Mouse (Mus musculus) kidney, adult 2 months (tissue): ENCODE results near the gene Lsamp. TPM values are rescaled to one million over a fixed set of nuclear protein-coding genes. Genes with fewer than 3 reads are reported as not detected.

Experiments
- DNase-seq: peaks from one replicate; pipeline ENCODE4 v3.0.0; 2021
- H3K27ac ChIP-seq: fragments of 200-500 bp; 2 replicates; pipeline ENCODE4 v1.5.1; 2012; ENCODE audit warnings: low read depth, low read length, control low read depth, inconsistent platforms; ENCODE audit not compliant: insufficient read depth
- H3K27me3 ChIP-seq: fragments of 200-500 bp; replicated peaks from 2 replicates; pipeline ENCODE4 v1.6.1; 2012; ENCODE audit warnings: mild to moderate bottlenecking, moderate library complexity, low read length, inconsistent platforms; ENCODE audit not compliant: control insufficient read depth, insufficient read depth
- H3K36me3 ChIP-seq: fragments of 200-500 bp; 2 replicates; pipeline ENCODE4 v1.6.1; 2012; ENCODE audit warnings: mild to moderate bottlenecking, moderate library complexity, low read length, inconsistent platforms; ENCODE audit not compliant: control insufficient read depth, insufficient read depth
- H3K4me1 ChIP-seq: fragments of 200-500 bp; 2 replicates; pipeline ENCODE4 v1.6.1; 2011; ENCODE audit warnings: low read length; ENCODE audit not compliant: control insufficient read depth, insufficient read depth
- H3K4me3 ChIP-seq: fragments of 200-500 bp; 2 replicates; pipeline ENCODE4 v1.5.1; 2011; ENCODE audit warnings: mild to moderate bottlenecking, low read depth, low read length, control low read depth; ENCODE audit not compliant: insufficient read depth
- CTCF ChIP-seq: fragments of 200-500 bp; conservative IDR thresholded peaks from 2 replicates; pipeline ENCODE4 v1.5.1; 2011; ENCODE audit warnings: low read depth, mild to moderate bottlenecking, control low read depth, low read length, moderate library complexity, mixed read lengths; ENCODE audit not compliant: insufficient read depth, insufficient read length
- POLR2A ChIP-seq: fragments of 200-500 bp; IDR thresholded peaks from one replicate; pipeline ENCODE4 v1.6.1; 2011; ENCODE audit warnings: low read depth, low read length, control low read depth
- WGBS: fragments of 180-500 bp; shearing (Covaris S2); methylation state at CpG from one replicate; pipeline ENCODE4 v1.1.7; 2018; 5-methylcytosine and 5-hydroxymethylcytosine counted together
- polyA plus RNA-seq: library from polyadenylated mRNA; depleted of rRNA; stranded (reverse); fragments of >200 nt; gene quantifications from 2 replicates; pipeline ENCODE4 v1.2.3, GENCODE M21; 2012

Lsamp gene
- polyA plus RNA-seq, 1 experiment = 0.38 TPM

- Histone ChIP-seq H3K4me1 (no peaks in the 10 kb centered on the region), H3K36me3 (no peaks in the 10 kb centered on the region), H3K27ac (no peak overlapping the region), H3K4me3 (no peak overlapping the region), H3K27me3 (no peaks in the 10 kb centered on the region)
- no peak for DNase-seq
- TF ChIP-seq CTCF = no peak
- no peak for TF ChIP-seq POLR2A
- 92% methylated on average over 5 of the region's 5 CpGs for WGBS
Observed at GRCm38 (mm10) chr16:41210055-41210454, 1225.9 kb downstream of the Lsamp start.

- no peak for DNase-seq
- H3K27me3 ChIP-seq = no peaks in the 10 kb centered on the region
- H3K4me1 ChIP-seq = no peaks in the 10 kb centered on the region
- H3K36me3 ChIP-seq = no peaks in the 10 kb centered on the region
- H3K27ac ChIP-seq = no peak overlapping the region
- TF ChIP-seq CTCF (no peak), POLR2A (no peak)
- no peak overlapping the region for H3K4me3 ChIP-seq
Observed at GRCm38 (mm10) chr16:41235829-41236228, 1251.7 kb downstream of the Lsamp start.

GRCm38 (mm10) chr16:41242841-41243240 lies 1258.7 kb downstream of the Lsamp start:
- H3K4me3 ChIP-seq = no peak overlapping the region
- H3K36me3 ChIP-seq = no peaks in the 10 kb centered on the region
- no peak for DNase-seq
- 63% methylated on average over 4 of the region's 4 CpGs for WGBS
- TF ChIP-seq POLR2A (no peak), CTCF (no peak)
- H3K4me1 ChIP-seq = no peaks in the 10 kb centered on the region
- no peaks in the 10 kb centered on the region for H3K27me3 ChIP-seq
- H3K27ac ChIP-seq = no peak overlapping the region

- no peaks in the 10 kb centered on the region for H3K4me1 ChIP-seq
- WGBS = 16% methylated on average over 2 of the region's 2 CpGs
- no peak overlapping the region for H3K27ac ChIP-seq
- H3K4me3 ChIP-seq = no peak overlapping the region
- TF ChIP-seq CTCF = peak; percentile 48
- TF ChIP-seq POLR2A = no peak
- H3K36me3 ChIP-seq = no peaks in the 10 kb centered on the region
- DNase-seq = peak; percentile 20
- H3K27me3 ChIP-seq = no peaks in the 10 kb centered on the region
Observed at GRCm38 (mm10) chr16:41244711-41245110, 1260.5 kb downstream of the Lsamp start.

- Histone ChIP-seq H3K27me3 (0 out of 2 replicates have a peak, but pooled peaks cover 1% of the 10 kb centered on the region), H3K4me3 (no peak overlapping the region), H3K4me1 (no peaks in the 10 kb centered on the region), H3K36me3 (no peaks in the 10 kb centered on the region), H3K27ac (no peak overlapping the region)
- DNase-seq = peak; percentile 50
- WGBS = 47% methylated on average over 12 of the region's 12 CpGs
- TF ChIP-seq POLR2A = no peak
- TF ChIP-seq CTCF = peak; percentile 31
Observed at GRCm38 (mm10) chr16:41258145-41259035, 1274.2 kb downstream of the Lsamp start.

- Histone ChIP-seq H3K27ac (no peak overlapping the region), H3K27me3 (no peaks in the 10 kb centered on the region), H3K4me3 (no peak overlapping the region), H3K36me3 (no peaks in the 10 kb centered on the region), H3K4me1 (no peaks in the 10 kb centered on the region)
- TF ChIP-seq CTCF (no peak), POLR2A (no peak)
- WGBS = 93% methylated on average over 2 of the region's 2 CpGs
- no peak for DNase-seq
Observed at GRCm38 (mm10) chr16:41275999-41276671, 1292.0 kb downstream of the Lsamp start.

GRCm38 (mm10) chr16:41317992-41318391 lies 1333.8 kb downstream of the Lsamp start:
- Histone ChIP-seq H3K4me1 (no peaks in the 10 kb centered on the region), H3K27ac (no peak overlapping the region), H3K36me3 (no peaks in the 10 kb centered on the region), H3K4me3 (no peak overlapping the region), H3K27me3 (no peaks in the 10 kb centered on the region)
- 60% methylated on average over 3 of the region's 3 CpGs for WGBS
- DNase-seq = no peak
- no peak for TF ChIP-seq POLR2A
- TF ChIP-seq CTCF = no peak
